Mouse (Mus musculus): ENCODE measurements around the gene Slamf9. TPM values are rescaled to one million over a fixed set of nuclear protein-coding genes. Genes with fewer than 3 reads are reported as not detected.

Slamf9 gene
- polyA plus RNA-seq, 1 experiment: 90.6 TPM

DNA sequence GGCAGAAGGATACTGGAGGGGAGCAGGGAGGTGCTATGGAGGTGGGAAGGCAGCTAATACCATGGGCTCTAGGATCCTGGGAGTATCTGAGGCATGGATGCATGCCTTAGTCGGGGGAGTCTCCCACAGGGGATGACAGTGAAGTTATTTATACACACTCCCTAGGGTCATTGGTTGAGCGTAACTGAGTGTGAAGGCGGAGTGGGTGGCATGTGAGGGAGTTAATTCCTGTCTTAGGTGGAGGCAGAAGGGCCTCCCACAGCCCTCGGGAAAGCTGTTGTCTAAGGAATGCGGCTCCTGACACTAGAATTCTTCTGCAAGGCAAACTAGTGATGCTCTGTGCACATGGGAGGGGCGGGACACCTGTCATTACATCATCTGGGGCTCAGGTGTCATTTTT is 38.4 kb upstream of the Slamf9 start:
- Histone ChIP-seq H3K4me3 (ENCODE audit: insufficient read depth, low read length) (no peak overlapping the region), H3K4me1 (ENCODE audit: control insufficient read depth, insufficient read depth, low read length) (no peaks in the 10 kb centered on the region), H3K27ac (ENCODE audit: insufficient read depth, low read depth, low read length) (no peak overlapping the region)
- TF ChIP-seq CTCF (IDR thresholded peaks at IDR 0.05; ENCODE audit: low read depth, low read length): no peak

DNA sequence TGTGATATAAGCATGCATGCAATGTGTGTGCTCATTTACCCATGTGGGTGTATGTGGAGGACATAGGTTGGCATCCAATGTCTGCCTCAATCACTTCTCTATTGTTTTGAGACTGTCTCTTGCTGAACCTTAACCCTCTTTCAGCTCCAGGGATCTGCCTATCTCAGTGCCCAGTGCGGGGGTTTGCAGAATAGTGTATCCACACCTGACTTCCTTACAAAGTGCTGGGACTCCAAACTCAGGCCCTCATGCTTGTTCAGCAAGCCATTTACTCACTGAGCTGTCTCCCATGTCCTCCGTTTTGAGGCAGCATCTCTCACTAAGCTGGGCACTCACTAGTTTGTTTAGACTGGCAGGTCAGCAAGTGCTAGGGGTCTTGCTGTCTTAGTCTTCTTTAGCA is 36.5 kb upstream of the Slamf9 start:
- no peaks in the 10 kb centered on the region for H3K4me1 ChIP-seq (ENCODE audit: control insufficient read depth, insufficient read depth, low read length)
- TF ChIP-seq POLR2A (IDR thresholded peaks at IDR 0.05; ENCODE audit: borderline replicate concordance, low read depth, low read length) (no peak), CTCF (IDR thresholded peaks at IDR 0.05; ENCODE audit: low read depth, low read length) (no peak)

DNA sequence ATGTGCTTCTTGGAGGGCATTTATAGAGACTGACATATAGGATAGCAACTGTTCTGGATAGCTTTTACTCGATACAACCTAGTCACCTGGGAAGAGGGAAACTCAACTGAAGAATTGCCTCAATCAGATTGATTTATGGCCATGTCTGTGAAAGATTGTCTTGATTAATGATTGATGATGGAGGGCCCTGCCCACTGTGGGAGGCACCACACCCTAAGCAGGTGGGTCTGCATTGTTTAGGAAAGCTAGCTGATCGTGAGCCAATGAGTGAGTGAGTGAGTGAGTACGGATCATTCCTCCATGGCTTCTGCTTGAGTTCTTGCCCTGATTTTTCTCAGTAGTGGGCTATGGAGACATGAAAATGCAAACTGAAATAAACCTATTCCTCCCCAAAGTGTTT is 34.6 kb upstream of the Slamf9 start:
- Histone ChIP-seq H3K4me1 (ENCODE audit: control insufficient read depth, insufficient read depth, low read length) (no peaks in the 10 kb centered on the region), H3K4me3 (ENCODE audit: insufficient read depth, low read length) (no peak overlapping the region), H3K27ac (ENCODE audit: insufficient read depth, low read depth, low read length) (no peak overlapping the region)
- no peak for TF ChIP-seq POLR2A (IDR thresholded peaks at IDR 0.05; ENCODE audit: borderline replicate concordance, low read depth, low read length)
- TF ChIP-seq CTCF (IDR thresholded peaks at IDR 0.05; ENCODE audit: low read depth, low read length): no peak

More for the DNA sequence above, 36.5 kb upstream of the Slamf9 start:
- Histone ChIP-seq H3K27ac (ENCODE audit: insufficient read depth, low read depth, low read length) (no peak overlapping the region), H3K4me3 (ENCODE audit: insufficient read depth, low read length) (no peak overlapping the region)

DNA sequence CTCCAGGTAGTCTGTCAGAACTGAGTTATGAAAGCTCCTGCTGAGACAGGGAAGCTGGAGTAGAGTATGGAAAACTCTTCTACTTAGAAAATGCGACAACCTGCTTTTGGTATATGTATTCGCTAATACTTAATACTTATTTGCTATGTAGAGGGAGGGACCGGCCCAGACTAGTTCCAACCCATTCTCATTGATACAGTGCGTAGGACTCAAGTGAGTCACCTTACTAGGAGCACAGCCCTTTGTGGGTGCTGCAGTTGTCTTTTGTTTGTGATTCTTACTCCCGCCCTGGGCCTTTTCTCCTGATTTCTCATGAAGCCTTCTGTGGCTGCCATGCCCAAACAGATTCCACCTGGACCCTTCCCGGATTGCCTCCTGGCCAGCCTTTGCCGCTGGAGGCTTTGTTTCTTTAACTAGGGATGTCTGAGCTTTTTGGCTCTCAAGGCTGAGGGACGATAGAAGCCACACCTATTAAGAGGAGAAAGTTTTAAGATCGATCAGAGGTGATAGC is 33.2 kb upstream of the Slamf9 start:
- TF ChIP-seq CTCF (IDR thresholded peaks at IDR 0.05; ENCODE audit: low read depth, low read length) (no peak), POLR2A (IDR thresholded peaks at IDR 0.05; ENCODE audit: borderline replicate concordance, low read depth, low read length) (no peak)
- H3K4me3 ChIP-seq (ENCODE audit: insufficient read depth, low read length): no peak overlapping the region
- H3K4me1 ChIP-seq (ENCODE audit: control insufficient read depth, insufficient read depth, low read length): no peaks in the 10 kb centered on the region
- H3K27ac ChIP-seq (ENCODE audit: insufficient read depth, low read depth, low read length): no peak overlapping the region

DNA sequence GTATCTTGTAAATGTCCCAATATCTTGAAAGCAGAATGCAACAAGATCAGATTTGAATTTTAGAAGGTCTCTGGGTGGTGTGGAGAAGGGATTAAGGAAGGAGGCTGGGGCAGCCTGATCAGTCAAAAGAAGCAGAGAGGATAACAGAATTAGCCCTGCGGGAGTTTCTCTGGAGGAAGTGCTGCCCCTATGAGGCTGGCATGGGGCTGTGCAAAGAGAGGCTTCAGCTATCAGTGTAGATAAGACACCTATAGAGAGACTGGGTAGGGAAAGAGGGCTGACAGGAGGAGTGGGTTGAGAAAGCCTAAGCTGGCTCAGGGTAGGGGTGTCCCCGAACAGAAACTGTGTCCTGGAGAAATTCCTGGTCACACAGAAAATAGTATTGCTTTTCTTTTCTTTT is 24.9 kb upstream of the Slamf9 start:
- no peak overlapping the region for H3K4me3 ChIP-seq (ENCODE audit: insufficient read depth, low read length)
- TF ChIP-seq CTCF (IDR thresholded peaks at IDR 0.05; ENCODE audit: low read depth, low read length): no peak
- TF ChIP-seq POLR2A (IDR thresholded peaks at IDR 0.05; ENCODE audit: borderline replicate concordance, low read depth, low read length): no peak
- peaks cover 31% of the 10 kb centered on the region for H3K4me1 ChIP-seq (ENCODE audit: control insufficient read depth, insufficient read depth, low read length)
- no peak overlapping the region for H3K27ac ChIP-seq (ENCODE audit: insufficient read depth, low read depth, low read length)

DNA sequence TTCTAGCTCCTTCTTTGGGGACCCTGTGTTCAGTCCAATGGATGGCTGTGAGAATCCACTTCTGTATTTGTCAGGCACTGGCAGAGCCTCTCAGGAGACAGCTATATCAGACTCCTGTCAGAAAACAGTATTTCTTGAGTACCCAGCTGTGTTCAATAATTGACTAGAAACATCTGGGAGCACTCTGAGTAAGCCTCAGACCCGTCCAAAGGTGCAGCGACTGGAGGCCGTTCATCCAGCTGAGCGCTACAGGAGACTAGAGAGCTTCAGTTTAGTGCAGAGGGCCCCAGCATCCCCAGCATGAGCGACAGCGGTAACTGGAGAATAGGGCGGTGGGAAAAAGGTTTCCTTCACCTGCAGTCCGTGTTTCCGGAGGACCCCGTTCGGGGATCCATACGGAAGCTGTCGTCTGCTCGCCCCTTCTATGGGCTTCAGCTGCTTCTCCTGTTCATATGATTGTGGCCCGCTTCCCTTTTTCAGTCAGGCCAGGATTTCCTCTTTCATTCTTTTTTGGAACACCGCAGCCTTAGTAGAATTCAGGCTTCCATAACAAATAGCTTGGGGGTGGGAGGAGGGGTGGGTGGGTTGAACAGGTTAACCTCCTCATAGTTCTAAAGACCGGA is 24.2 kb upstream of the Slamf9 start:
- Histone ChIP-seq H3K27ac (ENCODE audit: insufficient read depth, low read depth, low read length) (peak overlapping the region; percentile 35; the same call in 1 of the 2 replicates), H3K4me3 (ENCODE audit: insufficient read depth, low read length) (peak overlapping the region; percentile 39), H3K4me1 (ENCODE audit: control insufficient read depth, insufficient read depth, low read length) (peaks cover 33% of the 10 kb centered on the region)
- TF ChIP-seq CTCF (IDR thresholded peaks at IDR 0.05; ENCODE audit: low read depth, low read length): no peak
- no peak for TF ChIP-seq POLR2A (IDR thresholded peaks at IDR 0.05; ENCODE audit: borderline replicate concordance, low read depth, low read length)

DNA sequence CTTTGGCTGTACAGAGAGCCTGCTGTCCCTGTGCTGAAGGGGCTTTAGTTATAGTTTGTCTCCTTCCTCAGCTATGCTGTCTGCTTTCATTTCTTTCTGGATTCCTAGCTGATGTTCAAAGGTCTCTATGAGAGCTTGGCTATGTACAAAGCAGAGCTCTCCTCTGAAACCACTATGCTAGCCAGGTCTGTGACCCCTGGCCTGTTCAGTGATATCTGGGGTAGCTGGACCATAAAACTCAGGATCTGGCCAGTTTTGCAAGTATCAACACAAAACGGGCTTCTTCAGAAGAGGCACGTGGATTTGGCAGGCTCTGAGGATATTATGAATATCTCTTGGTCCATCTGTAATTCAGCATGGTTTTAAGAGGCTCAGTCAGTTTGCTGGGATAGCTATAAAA is 22.2 kb upstream of the Slamf9 start:
- no peak for TF ChIP-seq POLR2A (IDR thresholded peaks at IDR 0.05; ENCODE audit: borderline replicate concordance, low read depth, low read length)
- H3K4me1 ChIP-seq (ENCODE audit: control insufficient read depth, insufficient read depth, low read length): peaks cover 36% of the 10 kb centered on the region
- H3K4me3 ChIP-seq (ENCODE audit: insufficient read depth, low read length): no peak overlapping the region
- no peak overlapping the region for H3K27ac ChIP-seq (ENCODE audit: insufficient read depth, low read depth, low read length)

DNA sequence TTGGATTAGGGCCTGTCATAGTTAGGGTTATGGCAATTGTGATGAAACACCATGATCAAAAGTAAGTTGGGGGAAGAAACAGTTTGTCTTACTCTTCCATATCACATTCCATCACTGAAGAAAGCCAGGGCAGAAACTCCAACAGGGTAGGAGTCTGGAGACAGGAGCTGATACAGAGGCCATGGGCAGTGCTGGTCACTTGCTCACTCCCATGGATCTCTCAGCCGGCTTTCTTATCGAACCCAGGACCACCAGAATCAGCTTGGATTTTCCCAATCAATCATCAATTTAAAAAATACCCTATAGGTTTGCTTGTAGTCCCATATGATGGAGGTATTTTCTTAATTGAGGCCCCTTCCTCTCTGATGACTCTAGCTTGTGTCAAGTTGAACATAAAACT is 21.3 kb upstream of the Slamf9 start:
- Histone ChIP-seq H3K4me3 (ENCODE audit: insufficient read depth, low read length) (no peak overlapping the region), H3K4me1 (ENCODE audit: control insufficient read depth, insufficient read depth, low read length) (peaks cover 38% of the 10 kb centered on the region), H3K27ac (ENCODE audit: insufficient read depth, low read depth, low read length) (no peak overlapping the region)
- TF ChIP-seq POLR2A (IDR thresholded peaks at IDR 0.05; ENCODE audit: borderline replicate concordance, low read depth, low read length): no peak
- TF ChIP-seq CTCF (IDR thresholded peaks at IDR 0.05; ENCODE audit: low read depth, low read length): no peak

DNA sequence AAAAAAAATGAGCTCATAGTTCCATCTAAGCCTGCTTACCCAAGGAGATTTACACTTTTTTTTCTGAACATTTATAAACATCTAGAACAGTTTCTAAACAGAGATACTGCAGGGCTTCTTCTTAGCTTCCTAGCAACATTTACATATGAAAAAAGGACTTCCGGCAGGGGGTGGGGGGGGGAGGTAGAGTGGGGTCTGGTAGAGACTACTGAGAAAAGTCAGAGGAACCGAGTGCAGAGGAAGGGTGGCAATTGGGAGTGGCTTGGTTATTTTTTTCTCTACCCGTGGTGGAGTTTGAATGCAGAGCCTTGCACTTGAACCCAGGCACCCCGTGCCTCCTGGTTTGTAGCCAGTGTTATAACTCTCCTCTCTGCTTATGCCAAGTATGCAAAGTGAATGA is 19.7 kb upstream of the Slamf9 start:
- TF ChIP-seq POLR2A (IDR thresholded peaks at IDR 0.05; ENCODE audit: borderline replicate concordance, low read depth, low read length) (no peak), CTCF (IDR thresholded peaks at IDR 0.05; ENCODE audit: low read depth, low read length) (no peak)
- peak overlapping the region; percentile 47 for H3K4me3 ChIP-seq (ENCODE audit: insufficient read depth, low read length)
- peak overlapping the region; percentile 97 for H3K27ac ChIP-seq (ENCODE audit: insufficient read depth, low read depth, low read length)
- H3K4me1 ChIP-seq (ENCODE audit: control insufficient read depth, insufficient read depth, low read length): peaks cover 39% of the 10 kb centered on the region

DNA sequence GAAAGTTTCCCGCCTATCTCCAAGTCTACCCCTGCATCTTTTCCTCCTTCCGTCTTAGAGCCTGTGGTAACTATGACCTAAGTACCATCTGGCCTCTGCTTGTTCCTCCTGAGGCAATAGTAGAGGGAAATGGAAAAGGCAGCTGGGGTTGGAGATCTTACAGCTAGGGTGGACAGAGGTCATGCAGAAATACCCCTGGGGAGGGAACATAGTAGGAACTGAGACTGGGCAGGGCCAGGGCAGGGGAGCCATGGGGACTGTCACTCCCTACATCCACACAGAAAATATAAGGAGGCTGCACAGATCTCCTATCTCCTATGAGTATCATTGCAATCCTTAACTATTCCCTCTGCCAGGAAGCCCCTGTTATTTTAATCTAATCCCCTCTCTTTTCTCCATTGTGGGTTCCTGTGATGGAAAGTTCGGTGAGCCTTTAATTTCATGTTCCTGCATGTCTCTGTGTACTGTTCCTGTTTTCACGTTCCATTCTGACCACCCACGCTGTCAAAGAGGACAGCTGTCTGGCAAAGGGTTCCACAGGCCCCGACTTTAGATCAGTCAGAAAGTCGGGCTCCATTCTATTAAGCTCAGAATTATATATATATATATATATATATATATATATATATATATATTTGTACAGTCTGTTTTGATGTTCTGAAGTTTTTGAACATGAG is 19.0 kb upstream of the Slamf9 start:
- Histone ChIP-seq H3K27ac (ENCODE audit: insufficient read depth, low read depth, low read length) (peak overlapping the region; percentile 97), H3K4me3 (ENCODE audit: insufficient read depth, low read length) (peak overlapping the region; percentile 47)

More for the DNA sequence above, 19.0 kb upstream of the Slamf9 start:
- H3K4me1 ChIP-seq (ENCODE audit: control insufficient read depth, insufficient read depth, low read length): peaks cover 33% of the 10 kb centered on the region
- TF ChIP-seq POLR2A (IDR thresholded peaks at IDR 0.05; ENCODE audit: borderline replicate concordance, low read depth, low read length) (no peak), CTCF (IDR thresholded peaks at IDR 0.05; ENCODE audit: low read depth, low read length) (no peak)
